Mouse (Mus musculus): Measurements from ENCODE around the gene Gcnt7. TPM values are rescaled to one million over a fixed set of nuclear protein-coding genes. Genes with fewer than 3 reads are reported as not detected.

Gcnt7 gene
- polyA plus RNA-seq (2016; fragmentation: Nextera tagmentation; extraction: Ambion mirVana) = 1.9 and 2.4 TPM in 2 replicates

- H3K36me3 ChIP-seq = peaks cover 72% of the 10 kb centered on the region
- WGBS = 86% methylated on average over 11 of the region's 11 CpGs
These were observed at the start of gene Gcnt7 for GRCm38 (mm10) chr2:172458496-172458895. Gcnt7 (minus strand) TSS chr2:172458596.

GRCm38 (mm10) chr2:172506121-172506520 is 47.7 kb upstream of the Gcnt7 start:
- Histone ChIP-seq H3K27ac (no peak overlapping the region), H3K9ac (replicated peaks) (no peak overlapping the region), H3K9me3 (no peaks in the 10 kb centered on the region), H3K36me3 (no peaks in the 10 kb centered on the region), H3K4me2 (no peak overlapping the region), H3K4me1 (replicated peaks) (peaks cover 5% of the 10 kb centered on the region), H3K27me3 (no peaks in the 10 kb centered on the region), H3K4me3 (replicated peaks) (no peak overlapping the region)
- 87% methylated on average over 7 of the region's 7 CpGs for WGBS
- no peak for ATAC-seq (ENCODE audit: insufficient number of reproducible peaks, insufficient read depth, low FRiP score, low TSS enrichment, low read depth)

More at GRCm38 (mm10) chr2:172458496-172458895, at the start of gene Gcnt7:
- no peaks in the 10 kb centered on the region for H3K27me3 ChIP-seq
- ATAC-seq (ENCODE audit: insufficient number of reproducible peaks, insufficient read depth, low FRiP score, low TSS enrichment, low read depth) = no peak
- H3K27ac ChIP-seq = no peak within 1 kb of the TSS
- no peaks in the 10 kb centered on the region for H3K9me3 ChIP-seq
- H3K4me1 ChIP-seq (replicated peaks) = no peaks in the 10 kb centered on the region
- H3K4me3 ChIP-seq (replicated peaks) = no peak within 1 kb of the TSS
- no peak within 1 kb of the TSS for H3K9ac ChIP-seq (replicated peaks)
- no peak within 1 kb of the TSS for H3K4me2 ChIP-seq

- Histone ChIP-seq H3K4me1 (replicated peaks) (peaks cover 5% of the 10 kb centered on the region), H3K36me3 (no peaks in the 10 kb centered on the region), H3K9ac (replicated peaks) (peak overlapping the region; percentile 18; the same call in 1 of the 2 replicates), H3K4me3 (replicated peaks) (no peak overlapping the region), H3K4me2 (no peak overlapping the region), H3K27ac (no peak overlapping the region), H3K9me3 (no peaks in the 10 kb centered on the region), H3K27me3 (no peaks in the 10 kb centered on the region)
- WGBS = 45% methylated on average over 14 of the region's 14 CpGs
- no peak for ATAC-seq (ENCODE audit: insufficient number of reproducible peaks, insufficient read depth, low FRiP score, low TSS enrichment, low read depth)
These were observed 43.8 kb upstream of the Gcnt7 start for GRCm38 (mm10) chr2:172502168-172502567.

GRCm38 (mm10) chr2:172501341-172501740 is 42.9 kb upstream of the Gcnt7 start:
- Histone ChIP-seq H3K4me1 (replicated peaks) (peaks cover 5% of the 10 kb centered on the region), H3K27ac (no peak overlapping the region), H3K9me3 (no peaks in the 10 kb centered on the region), H3K9ac (replicated peaks) (no peak overlapping the region), H3K27me3 (no peaks in the 10 kb centered on the region), H3K4me3 (replicated peaks) (no peak overlapping the region), H3K4me2 (no peak overlapping the region), H3K36me3 (no peaks in the 10 kb centered on the region)
- 1% methylated on average over 4 of the region's 4 CpGs for WGBS
- ATAC-seq (ENCODE audit: insufficient number of reproducible peaks, insufficient read depth, low FRiP score, low TSS enrichment, low read depth) = no peak

- WGBS = 50% methylated on average over 7 of the region's 7 CpGs
- no peaks in the 10 kb centered on the region for H3K9me3 ChIP-seq
- no peak overlapping the region for H3K9ac ChIP-seq (replicated peaks)
- no peaks in the 10 kb centered on the region for H3K27me3 ChIP-seq
- ATAC-seq (ENCODE audit: insufficient number of reproducible peaks, insufficient read depth, low FRiP score, low TSS enrichment, low read depth) = no peak
- H3K4me1 ChIP-seq (replicated peaks) = peaks cover 5% of the 10 kb centered on the region
- H3K4me2 ChIP-seq = no peak overlapping the region
- no peak overlapping the region for H3K4me3 ChIP-seq (replicated peaks)
- H3K36me3 ChIP-seq = no peaks in the 10 kb centered on the region
- H3K27ac ChIP-seq = no peak overlapping the region
These were observed 42.4 kb upstream of the Gcnt7 start for GRCm38 (mm10) chr2:172500752-172501316.

DNA sequence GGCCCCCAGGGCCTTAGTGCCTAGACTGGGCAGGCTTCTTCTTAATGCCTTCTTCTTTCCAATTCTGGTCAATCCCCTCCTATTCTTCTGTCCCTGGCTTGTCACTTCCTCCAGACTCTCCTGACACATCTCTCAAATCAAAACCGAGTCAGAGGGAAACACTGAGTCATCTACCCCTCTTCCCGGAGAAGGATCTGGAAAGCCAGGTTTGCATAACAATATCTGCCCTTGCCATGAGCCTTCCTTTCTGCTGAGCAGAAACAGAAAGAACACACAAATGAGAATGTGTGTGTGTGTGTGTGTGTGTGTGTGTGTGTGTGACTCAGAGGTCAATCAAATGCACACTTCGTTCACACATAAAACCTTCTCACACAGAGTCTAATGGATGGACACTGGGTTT is 40.4 kb upstream of the Gcnt7 start:
- Histone ChIP-seq H3K4me2 (no peak overlapping the region), H3K4me1 (replicated peaks) (peaks cover 5% of the 10 kb centered on the region), H3K36me3 (no peaks in the 10 kb centered on the region), H3K9me3 (no peaks in the 10 kb centered on the region), H3K4me3 (replicated peaks) (no peak overlapping the region), H3K27ac (no peak overlapping the region), H3K27me3 (no peaks in the 10 kb centered on the region), H3K9ac (replicated peaks) (no peak overlapping the region)
- ATAC-seq (ENCODE audit: insufficient number of reproducible peaks, insufficient read depth, low FRiP score, low TSS enrichment, low read depth) = no peak
- WGBS = 74% methylated on average over 3 of the region's 3 CpGs

DNA sequence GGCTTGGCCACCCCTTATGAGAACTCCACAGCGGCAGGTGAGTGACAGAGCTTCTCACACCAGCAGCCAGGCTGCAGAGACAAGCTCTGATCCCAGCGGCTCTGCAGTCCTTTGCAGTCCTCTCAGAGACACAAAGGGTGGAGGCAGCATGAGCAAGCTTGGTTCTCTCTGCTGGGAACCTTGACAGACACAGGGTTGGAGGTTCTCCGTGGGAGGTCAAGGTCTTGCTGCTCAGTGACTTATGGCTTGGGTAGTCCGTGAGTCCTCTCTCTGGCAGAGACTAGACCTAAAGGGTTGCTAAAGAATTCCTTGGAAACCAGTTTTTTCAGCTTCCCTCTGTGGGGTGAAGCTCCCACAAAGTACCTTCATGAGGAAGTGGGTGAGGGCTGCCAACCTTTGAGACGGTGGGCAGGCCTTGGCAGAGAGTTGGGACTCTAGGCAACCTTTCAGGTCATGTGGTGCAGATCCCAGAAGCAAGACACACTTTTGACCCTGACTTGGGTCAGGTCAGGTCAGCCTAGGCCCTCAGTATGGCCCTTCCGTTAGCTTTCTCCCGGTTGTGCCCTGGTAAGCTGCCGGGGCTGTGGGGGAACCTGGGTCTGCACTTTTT is 38.4 kb upstream of the Gcnt7 start:
- Histone ChIP-seq H3K27me3 (no peaks in the 10 kb centered on the region), H3K27ac (no peak overlapping the region), H3K4me3 (replicated peaks) (no peak overlapping the region), H3K4me2 (no peak overlapping the region), H3K9me3 (no peaks in the 10 kb centered on the region), H3K36me3 (no peaks in the 10 kb centered on the region), H3K4me1 (replicated peaks) (no peaks in the 10 kb centered on the region; the same call in 1 of the 2 replicates), H3K9ac (replicated peaks) (no peak overlapping the region)
- no peak for ATAC-seq (ENCODE audit: insufficient number of reproducible peaks, insufficient read depth, low FRiP score, low TSS enrichment, low read depth)
- WGBS = 76% methylated on average over 8 of the region's 8 CpGs

DNA sequence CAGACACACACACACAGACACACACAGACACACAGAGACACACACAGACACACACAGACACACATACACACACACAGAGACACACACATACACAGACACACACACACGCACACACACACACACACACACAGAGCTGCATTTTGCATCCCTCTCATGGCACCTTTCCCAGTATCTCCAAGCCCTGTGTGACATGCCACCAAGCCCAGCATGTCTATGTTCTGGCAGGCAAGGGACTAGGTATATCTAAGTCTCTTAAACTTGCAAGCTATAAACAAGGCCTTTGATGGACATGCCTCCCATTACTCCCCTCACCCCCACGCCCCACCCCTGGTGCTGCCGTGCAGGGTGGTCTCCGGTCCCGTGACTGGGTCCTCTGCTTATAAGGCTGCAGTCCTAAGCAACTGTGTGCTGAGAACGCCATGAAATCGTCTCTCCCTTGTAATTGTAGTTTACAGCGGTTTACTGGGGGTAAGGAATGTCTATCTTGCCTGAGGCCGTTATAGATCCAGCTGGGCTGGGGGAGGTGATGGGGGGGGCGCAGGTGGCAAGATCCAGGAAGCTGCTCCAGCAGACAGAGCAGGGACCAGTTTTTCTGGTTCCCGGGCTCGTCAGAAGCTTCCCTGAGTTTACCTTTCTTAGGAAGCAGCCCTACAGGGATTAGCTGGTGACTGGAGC is 26.4 kb upstream of the Gcnt7 start:
- H3K4me2 ChIP-seq = peak overlapping the region; percentile 31
- H3K4me3 ChIP-seq (replicated peaks) = no peak overlapping the region
- 23% methylated on average over 12 of the region's 12 CpGs for WGBS
- H3K36me3 ChIP-seq = no peaks in the 10 kb centered on the region
- H3K9me3 ChIP-seq = no peaks in the 10 kb centered on the region
- ATAC-seq (ENCODE audit: insufficient number of reproducible peaks, insufficient read depth, low FRiP score, low TSS enrichment, low read depth) = peak; percentile 41; the same call in 1 of the 2 replicates
- H3K4me1 ChIP-seq (replicated peaks) = peaks cover 10% of the 10 kb centered on the region
- H3K27me3 ChIP-seq = 0 out of 2 replicates have a peak, but pooled peaks cover 4% of the 10 kb centered on the region
- H3K27ac ChIP-seq = no peak overlapping the region
- H3K9ac ChIP-seq (replicated peaks) = no peak overlapping the region

DNA sequence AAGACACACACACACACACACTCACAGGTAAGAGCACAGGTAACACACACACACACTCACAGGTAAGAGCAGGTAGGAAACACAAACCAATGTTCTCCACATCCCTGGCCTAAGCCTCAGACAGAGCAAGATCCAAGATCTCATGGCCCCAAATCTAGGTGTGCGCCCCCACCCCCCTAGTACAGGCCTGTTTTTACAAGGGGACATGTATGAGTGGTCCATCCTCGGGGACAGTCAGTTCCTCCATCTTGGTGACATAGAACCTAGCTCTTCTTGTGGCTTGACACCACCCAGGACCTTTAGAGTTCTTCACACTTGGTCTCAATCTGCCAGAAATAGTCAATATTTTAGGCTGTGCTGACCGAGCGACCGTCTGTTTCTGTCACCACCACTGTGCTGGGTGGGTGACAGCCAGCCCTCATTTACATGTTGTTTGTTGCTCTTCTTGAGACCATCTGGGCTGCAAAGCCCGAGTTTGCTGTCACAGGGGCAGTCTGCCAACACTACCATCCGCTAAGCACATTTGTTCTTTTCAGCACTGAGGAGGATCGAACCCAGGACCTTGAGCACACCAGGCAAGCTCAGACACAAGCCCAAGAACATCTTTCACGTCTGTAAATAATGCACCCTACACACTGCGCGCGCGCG is 25.5 kb upstream of the Gcnt7 start:
- 84% methylated on average over 14 of the region's 14 CpGs for WGBS
- Histone ChIP-seq H3K4me3 (replicated peaks) (no peak overlapping the region), H3K9me3 (no peaks in the 10 kb centered on the region), H3K9ac (replicated peaks) (no peak overlapping the region), H3K4me2 (no peak overlapping the region), H3K27me3 (0 out of 2 replicates have a peak, but pooled peaks cover 4% of the 10 kb centered on the region), H3K36me3 (no peaks in the 10 kb centered on the region), H3K4me1 (replicated peaks) (peaks cover 10% of the 10 kb centered on the region), H3K27ac (no peak overlapping the region)
- no peak for ATAC-seq (ENCODE audit: insufficient number of reproducible peaks, insufficient read depth, low FRiP score, low TSS enrichment, low read depth)

- ATAC-seq (ENCODE audit: insufficient number of reproducible peaks, insufficient read depth, low FRiP score, low TSS enrichment, low read depth) = no peak
- H3K9me3 ChIP-seq = no peaks in the 10 kb centered on the region
- peaks cover 10% of the 10 kb centered on the region for H3K4me1 ChIP-seq (replicated peaks)
- no peak overlapping the region for H3K27ac ChIP-seq
- H3K9ac ChIP-seq (replicated peaks) = no peak overlapping the region
- H3K27me3 ChIP-seq = peaks cover 4% of the 10 kb centered on the region; the same call in 1 of the 2 replicates
- H3K36me3 ChIP-seq = no peaks in the 10 kb centered on the region
- H3K4me2 ChIP-seq = no peak overlapping the region
- 84% methylated on average over 16 of the region's 16 CpGs for WGBS
- H3K4me3 ChIP-seq (replicated peaks) = no peak overlapping the region
These were observed 23.4 kb upstream of the Gcnt7 start for GRCm38 (mm10) chr2:172481654-172482385.
